Mouse (Mus musculus) hematopoietic stem cell, adult 5-6 weeks (primary cell): ENCODE results near the gene Mrps18b. TPM values are rescaled to one million over a fixed set of nuclear protein-coding genes. Genes with fewer than 3 reads are reported as not detected.

Source experiments
- ATAC-seq, 2 experiments: fragments of 125-278 bp in 1 of 2; replicated peaks in 1 of 2; 2 replicates each; pipeline ENCODE4 v1.8.0; 2016 to 2017; ENCODE audit warnings: inconsistent platforms in 2 of 2, mild to moderate bottlenecking in 2 of 2, moderate number of reproducible peaks in 2 of 2, low read depth in 1 of 2, moderate TSS enrichment in 1 of 2; ENCODE audit not compliant: low FRiP score in 2 of 2, poor library complexity in 2 of 2, severe bottlenecking in 2 of 2, insufficient read depth in 1 of 2, low TSS enrichment in 1 of 2
- total RNA-seq: library from RNA; stranded (forward); fragments of 172-1452, 232-1000 nt; gene quantifications from 2 replicates; pipeline ENCODE4 v1.2.3, GENCODE M21; 2017

The Mrps18b gene
- total RNA-seq, 1 experiment from 2014 or later, result 51.8 TPM

GRCm38 (mm10) chr17:35897644-35898573 lies 18.3 kb downstream of the Mrps18b start:
- ATAC-seq, result peak in 1 of 2 experiments; percentile 19; a peak in 2 of 4 replicates

GRCm38 (mm10) chr17:35896781-35897643 lies 19.2 kb downstream of the Mrps18b start, which contains the start of gene 2310061I04Rik:
Gene 2310061I04Rik (minus strand): TSS chr17:35897431.
- ATAC-seq, result peak; percentile 40 to 53

GRCm38 (mm10) chr17:35887725-35888124 lies 28.5 kb downstream of the Mrps18b start:
- ATAC-seq, result no peak

GRCm38 (mm10) chr17:35883777-35884176 lies 32.4 kb downstream of the Mrps18b start:
- no peak for ATAC-seq

- ATAC-seq, result no peak
Measured at GRCm38 (mm10) chr17:35882924-35883323, 33.3 kb downstream of the Mrps18b start.

- peak; percentile 91 to 94 for ATAC-seq
Measured at GRCm38 (mm10) chr17:35879245-35880057, 36.7 kb downstream of the Mrps18b start, which contains the start of gene Dhx16. Gene Dhx16 (plus strand): TSS chr17:35879819.

GRCm38 (mm10) chr17:35874721-35875120 lies 41.5 kb downstream of the Mrps18b start:
- no peak for ATAC-seq

- 0 out of 4 replicates have a peak, but pooled peaks of 1 of the 2 experiments have one; percentile 33 for ATAC-seq
Measured at GRCm38 (mm10) chr17:35873774-35874519, 42.2 kb downstream of the Mrps18b start.

- ATAC-seq, result no peak
Measured at GRCm38 (mm10) chr17:35870884-35871696, 45.1 kb downstream of the Mrps18b start.

GRCm38 (mm10) chr17:35870151-35870883 lies 45.9 kb downstream of the Mrps18b start:
- peak; percentile 75 to 76 for ATAC-seq

- no peak for ATAC-seq
Measured at GRCm38 (mm10) chr17:35869346-35870067, 46.7 kb downstream of the Mrps18b start.

- ATAC-seq, result no peak
Measured at GRCm38 (mm10) chr17:35868961-35869345, 47.2 kb downstream of the Mrps18b start.

GRCm38 (mm10) chr17:35868165-35868820 lies 47.9 kb downstream of the Mrps18b start:
- 0 out of 4 replicates have a peak, but pooled peaks of 1 of the 2 experiments have one; percentile 4 for ATAC-seq
